ENCODE assay signal across 9 mouse cellular contexts in genomic region chr17:88626347-88626811, GRCm38 (mm10). TPM values are rescaled to one million over a fixed set of nuclear protein-coding genes. Genes with fewer than 3 reads are reported as not detected.
A peak's percentile ranks its signal among the peaks of the same experiment; 100 is the strongest.
DNase-seq lines count a peak whose midpoint lies in the region; ATAC-seq lines count a peak whose summit lies in the region.
"Had no signal": no experiment of that assay in that cellular context is flagged by ENCODE, and none has a peak within 500 bp of the region (broad histone marks: within the 10 kb centered on the region; RNA-seq: fewer than 3 reads in every experiment).

No protein-coding gene starts in this region.

- no peak overlapping the region for H3K4me2 ChIP-seq in hindbrain, embryonic 14.5 days (replicated peaks)
- no peak overlapping the region for H3K4me2 ChIP-seq in liver, embryonic 11.5 days

- no peak for ATAC-seq in hindbrain, embryonic 14.5 days (ENCODE audit: low FRiP score)
- ATAC-seq in liver, embryonic 11.5 days (replicated peaks; ENCODE audit: low FRiP score): peak; percentile 21; the same call in 1 of the 2 replicates
- no peak for ATAC-seq in megakaryocyte progenitor cell, adult 5-6 weeks (replicated peaks; ENCODE audit: poor library complexity)

- H3K4me3 ChIP-seq in hindbrain, embryonic 14.5 days (replicated peaks; ENCODE audit: low read length): no peak overlapping the region
- no peak overlapping the region for H3K4me3 ChIP-seq in liver, embryonic 11.5 days (ENCODE audit: low read depth, low read length)

- peaks cover 5% of the 10 kb centered on the region; the same call in 1 of the 2 replicates for H3K4me1 ChIP-seq in hindbrain, embryonic 14.5 days (replicated peaks; ENCODE audit: control insufficient read depth, insufficient read depth, low read length)
- peaks cover 12% of the 10 kb centered on the region for H3K4me1 ChIP-seq in liver, embryonic 11.5 days (replicated peaks; ENCODE audit: control insufficient read depth, insufficient read depth, low read length)

- H3K9ac ChIP-seq in hindbrain, embryonic 14.5 days: no peak overlapping the region
- no peak overlapping the region for H3K9ac ChIP-seq in liver, embryonic 11.5 days (ENCODE audit: low read depth, low read length)

- H3K27me3 ChIP-seq in hindbrain, embryonic 14.5 days (ENCODE audit: control insufficient read depth, insufficient read depth, low read length): no peaks in the 10 kb centered on the region
- no peaks in the 10 kb centered on the region for H3K27me3 ChIP-seq in liver, embryonic 11.5 days (replicated peaks; ENCODE audit: control insufficient read depth, insufficient read depth, low read length)

- 40% methylated on average over 7 of the region's 7 CpGs for WGBS in hindbrain, embryonic 14.5 days
- WGBS in liver, embryonic 11.5 days: 63% methylated on average over 7 of the region's 7 CpGs

- no peaks in the 10 kb centered on the region for H3K9me3 ChIP-seq in hindbrain, embryonic 14.5 days (ENCODE audit: control insufficient read depth, low read length)
- H3K9me3 ChIP-seq in liver, embryonic 11.5 days (ENCODE audit: control insufficient read depth, low read length): no peaks in the 10 kb centered on the region

- H3K36me3 ChIP-seq in hindbrain, embryonic 14.5 days (replicated peaks; ENCODE audit: control insufficient read depth, insufficient read depth): no peaks in the 10 kb centered on the region
- H3K36me3 ChIP-seq in liver, embryonic 11.5 days (ENCODE audit: control insufficient read depth, insufficient read depth, low read length): peaks cover 4% of the 10 kb centered on the region; the same call in 1 of the 2 replicates

- DNase-seq in Muller cell, postnatal 12 days (ENCODE audit: inconsistent ontology term): peak; percentile 70
- peak; percentile 63 for DNase-seq in embryo, embryonic 10.5 days (ENCODE audit: low spot score)
- peak; percentile 47 for DNase-seq in hindbrain, embryonic 14.5 days (ENCODE audit: low spot score)
- DNase-seq in liver, embryonic 11.5 days (ENCODE audit: low spot score): no peak
- no peak for DNase-seq in thymus, postnatal 14 days
- no peak for DNase-seq in retina, postnatal 1 day
- DNase-seq in cerebellum, postnatal 10 days: no peak
- DNase-seq: thymus, postnatal 36 days had no signal

- H3K27ac ChIP-seq in hindbrain, embryonic 14.5 days: no peak overlapping the region
- H3K27ac ChIP-seq in liver, embryonic 11.5 days (ENCODE audit: low read depth, low read length): peak overlapping the region; percentile 20

RNA-seq across cellular contexts. Expression of gene Ston1, which starts 28.9 kb away (rescaled TPM):
- 2.3 and 3.4 TPM in 2 replicates for polyA plus RNA-seq in hindbrain, embryonic 14.5 days (2014; fragmentation: Nextera tagmentation; extraction: Ambion mirVana)
- 2.8 and 2.9 TPM in 2 replicates for polyA plus RNA-seq in liver, embryonic 11.5 days (2014; fragmentation: Nextera tagmentation; extraction: Ambion mirVana)
- total RNA-seq in megakaryocyte progenitor cell, adult 5-6 weeks (2015): not detected in 2 replicates
- not detected in 2 replicates for total RNA-seq in megakaryocyte progenitor cell, adult 5-6 weeks (2017)

RNA-seq across cellular contexts. Expression of gene Gtf2a1l, which starts 42.1 kb away (rescaled TPM):
- 0.27 and 0.30 TPM in 2 replicates for polyA plus RNA-seq in hindbrain, embryonic 14.5 days (2014; fragmentation: Nextera tagmentation; extraction: Ambion mirVana)
- polyA plus RNA-seq in liver, embryonic 11.5 days (2014; fragmentation: Nextera tagmentation; extraction: Ambion mirVana): 0.14 TPM in 1 of 2 replicates, not detected in the other
- not detected in 2 replicates for total RNA-seq in megakaryocyte progenitor cell, adult 5-6 weeks (2015)
- total RNA-seq in megakaryocyte progenitor cell, adult 5-6 weeks (2017): not detected in 2 replicates

Comparison
In these comparisons a context has a peak if more than half of its experiments do, and no peak if none do; other contexts are left out.
1. DNase-seq: peak in Muller cell, postnatal 12 days (single experiment), embryo, embryonic 10.5 days (single experiment) and hindbrain, embryonic 14.5 days (single experiment); none in liver, embryonic 11.5 days (single experiment), thymus, postnatal 14 days (single experiment), retina, postnatal 1 day (single experiment) and cerebellum, postnatal 10 days (0 of 2).